Mouse (Mus musculus) left cerebral cortex, adult 9 months (tissue): ENCODE measurements around the gene Grap2.

Source experiments
- DNase-seq, 2 experiments: peaks; one replicate each; pipeline ENCODE4 v3.0.0; 2022; ENCODE audit warnings: low spot score in 2 of 2

The Grap2 gene

GRCm38 (mm10) chr15:80572291-80572690, at the start of gene Grap2:
Gene Grap2, plus strand, starts transcription at chr15:80572594.
- no peak for DNase-seq

- DNase-seq: peak in 1 of 2 experiments; percentile 56
Measured at GRCm38 (mm10) chr15:80529955-80530869, 42.2 kb upstream of the Grap2 start.

GRCm38 (mm10) chr15:80531026-80531425, 41.4 kb upstream of the Grap2 start:
- DNase-seq: no peak

GRCm38 (mm10) chr15:80532281-80533072, 39.9 kb upstream of the Grap2 start:
- DNase-seq: no peak

- DNase-seq: peak; percentile 35 to 37
Measured at GRCm38 (mm10) chr15:80533274-80533673, 39.1 kb upstream of the Grap2 start.

GRCm38 (mm10) chr15:80536051-80536450, 36.3 kb upstream of the Grap2 start:
- DNase-seq: peak; percentile 34 to 43

- DNase-seq: no peak
Measured at GRCm38 (mm10) chr15:80538075-80538474, 34.3 kb upstream of the Grap2 start.

- no peak for DNase-seq
Measured at GRCm38 (mm10) chr15:80538671-80539340, 33.6 kb upstream of the Grap2 start.

GRCm38 (mm10) chr15:80544115-80544514, 28.3 kb upstream of the Grap2 start:
- DNase-seq: no peak

- DNase-seq: no peak
Measured at GRCm38 (mm10) chr15:80545430-80545829, 27.0 kb upstream of the Grap2 start.

- DNase-seq: no peak
Measured at GRCm38 (mm10) chr15:80554860-80555822, 17.3 kb upstream of the Grap2 start.

- DNase-seq: no peak
Measured at GRCm38 (mm10) chr15:80556021-80556420, 16.4 kb upstream of the Grap2 start.

- DNase-seq: no peak
Measured at GRCm38 (mm10) chr15:80557745-80558144, 14.6 kb upstream of the Grap2 start.

- no peak for DNase-seq
Measured at GRCm38 (mm10) chr15:80559534-80559933, 12.9 kb upstream of the Grap2 start.

- no peak for DNase-seq
Measured at GRCm38 (mm10) chr15:80559978-80560377, 12.4 kb upstream of the Grap2 start.

- no peak for DNase-seq
Measured at GRCm38 (mm10) chr15:80560646-80561580, 11.5 kb upstream of the Grap2 start.

- no peak for DNase-seq
Measured at GRCm38 (mm10) chr15:80562446-80562845, 9.9 kb upstream of the Grap2 start.

GRCm38 (mm10) chr15:80563634-80564208, 8.7 kb upstream of the Grap2 start:
- DNase-seq: no peak

GRCm38 (mm10) chr15:80565106-80565665, 7.2 kb upstream of the Grap2 start, which contains the start of gene Enthd1:
Gene Enthd1, minus strand, starts transcription at chr15:80565156.
- no peak for DNase-seq
